Mouse (Mus musculus): ENCODE measurements around the gene Fam32a. TPM values are rescaled to one million over a fixed set of nuclear protein-coding genes. Genes with fewer than 3 reads are reported as not detected.

Fam32a gene
- total and polyA plus RNA-seq, 3 experiments = 20.7 to 49.4 (median 34.8) TPM

- ATAC-seq (ENCODE audit: extremely low read depth, insufficient number of reproducible peaks, low FRiP score, poor library complexity, severe bottlenecking) = no peak
- Histone ChIP-seq H3K36me3 (replicated peaks) (peaks cover 75% of the 10 kb centered on the region), H3K4me1 (ENCODE audit: insufficient read depth, low read depth, low read length) (peaks cover 27% of the 10 kb centered on the region), H3K27me3 (ENCODE audit: insufficient read depth, low read length) (no peaks in the 10 kb centered on the region), H3K9me3 (replicated peaks) (no peaks in the 10 kb centered on the region), H3K4me3 (ENCODE audit: low read depth, low read length) (no peak overlapping the region)
- no peak for DNase-seq (ENCODE audit: low spot score)
- TF ChIP-seq CTCF (IDR thresholded peaks at IDR 0.05; ENCODE audit: low read depth, low read length) = no peak
- no peak for TF ChIP-seq POLR2AphosphoS5 (IDR thresholded peaks at IDR 0.05; ENCODE audit: insufficient replicate concordance, low read depth, low read length)
- TF ChIP-seq GATA1 (IDR thresholded peaks at IDR 0.05; ENCODE audit: borderline replicate concordance, low read length) = no peak
- TF ChIP-seq TAL1 (conservative IDR thresholded peaks at IDR 0.05; ENCODE audit: low read depth, low read length) = no peak
- no peak for TF ChIP-seq GATA2 (IDR thresholded peaks at IDR 0.05; ENCODE audit: borderline replicate concordance, low read depth, low read length)
Measured at GRCm38 (mm10) chr8:72244610-72245009, 25.1 kb downstream of the Fam32a start.

- ATAC-seq (ENCODE audit: extremely low read depth, insufficient number of reproducible peaks, low FRiP score, poor library complexity, severe bottlenecking) (no peak), DNase-seq (ENCODE audit: low spot score) (no peak)
Measured at GRCm38 (mm10) chr8:72257171-72257901, 37.8 kb downstream of the Fam32a start.

GRCm38 (mm10) chr8:72257902-72258238, 38.3 kb downstream of the Fam32a start:
- DNase-seq (ENCODE audit: low spot score) (no peak), ATAC-seq (ENCODE audit: extremely low read depth, insufficient number of reproducible peaks, low FRiP score, poor library complexity, severe bottlenecking) (no peak)
- Histone ChIP-seq H3K9me3 (replicated peaks) (no peaks in the 10 kb centered on the region), H3K4me3 (ENCODE audit: low read depth, low read length) (no peak overlapping the region), H3K27me3 (ENCODE audit: insufficient read depth, low read length) (peaks cover 17% of the 10 kb centered on the region), H3K4me1 (ENCODE audit: insufficient read depth, low read depth, low read length) (peaks cover 8% of the 10 kb centered on the region), H3K36me3 (replicated peaks) (peaks cover 48% of the 10 kb centered on the region)
- TF ChIP-seq POLR2AphosphoS5 (IDR thresholded peaks at IDR 0.05; ENCODE audit: insufficient replicate concordance, low read depth, low read length) (no peak), TAL1 (conservative IDR thresholded peaks at IDR 0.05; ENCODE audit: low read depth, low read length) (no peak), GATA2 (IDR thresholded peaks at IDR 0.05; ENCODE audit: borderline replicate concordance, low read depth, low read length) (no peak), CTCF (IDR thresholded peaks at IDR 0.05; ENCODE audit: low read depth, low read length) (no peak), GATA1 (IDR thresholded peaks at IDR 0.05; ENCODE audit: borderline replicate concordance, low read length) (no peak)

More at GRCm38 (mm10) chr8:72257171-72257901, 37.8 kb downstream of the Fam32a start:
- Histone ChIP-seq H3K36me3 (replicated peaks) (peaks cover 53% of the 10 kb centered on the region), H3K4me3 (ENCODE audit: low read depth, low read length) (no peak overlapping the region), H3K27me3 (ENCODE audit: insufficient read depth, low read length) (peaks cover 14% of the 10 kb centered on the region), H3K4me1 (ENCODE audit: insufficient read depth, low read depth, low read length) (peaks cover 8% of the 10 kb centered on the region), H3K9me3 (replicated peaks) (no peaks in the 10 kb centered on the region)
- peak; percentile 25; the same call in 1 of the 2 replicates for TF ChIP-seq CTCF (IDR thresholded peaks at IDR 0.05; ENCODE audit: low read depth, low read length)
- no peak for TF ChIP-seq GATA1 (IDR thresholded peaks at IDR 0.05; ENCODE audit: borderline replicate concordance, low read length)

GRCm38 (mm10) chr8:72259862-72260261, 40.3 kb downstream of the Fam32a start:
- no peak overlapping the region for H3K4me3 ChIP-seq (ENCODE audit: low read depth, low read length)
- H3K36me3 ChIP-seq (replicated peaks) = peaks cover 29% of the 10 kb centered on the region
- peaks cover 25% of the 10 kb centered on the region for H3K27me3 ChIP-seq (ENCODE audit: insufficient read depth, low read length)
- no peak for TF ChIP-seq GATA2 (IDR thresholded peaks at IDR 0.05; ENCODE audit: borderline replicate concordance, low read depth, low read length)
- no peak for TF ChIP-seq CTCF (IDR thresholded peaks at IDR 0.05; ENCODE audit: low read depth, low read length)
- no peak for TF ChIP-seq TAL1 (conservative IDR thresholded peaks at IDR 0.05; ENCODE audit: low read depth, low read length)
- TF ChIP-seq POLR2AphosphoS5 (IDR thresholded peaks at IDR 0.05; ENCODE audit: insufficient replicate concordance, low read depth, low read length) = no peak
- ATAC-seq (ENCODE audit: extremely low read depth, insufficient number of reproducible peaks, low FRiP score, poor library complexity, severe bottlenecking) = no peak
- no peak for DNase-seq (ENCODE audit: low spot score)
- H3K9me3 ChIP-seq (replicated peaks) = no peaks in the 10 kb centered on the region
- peaks cover 8% of the 10 kb centered on the region for H3K4me1 ChIP-seq (ENCODE audit: insufficient read depth, low read depth, low read length)

GRCm38 (mm10) chr8:72260585-72260984, 41.1 kb downstream of the Fam32a start:
- DNase-seq (ENCODE audit: low spot score) (no peak), ATAC-seq (ENCODE audit: extremely low read depth, insufficient number of reproducible peaks, low FRiP score, poor library complexity, severe bottlenecking) (no peak)
- Histone ChIP-seq H3K27me3 (ENCODE audit: insufficient read depth, low read length) (peaks cover 29% of the 10 kb centered on the region), H3K4me3 (ENCODE audit: low read depth, low read length) (no peak overlapping the region), H3K36me3 (replicated peaks) (peaks cover 22% of the 10 kb centered on the region), H3K9me3 (replicated peaks) (no peaks in the 10 kb centered on the region), H3K4me1 (ENCODE audit: insufficient read depth, low read depth, low read length) (peaks cover 12% of the 10 kb centered on the region)
- TF ChIP-seq POLR2AphosphoS5 (IDR thresholded peaks at IDR 0.05; ENCODE audit: insufficient replicate concordance, low read depth, low read length) (no peak), TAL1 (conservative IDR thresholded peaks at IDR 0.05; ENCODE audit: low read depth, low read length) (no peak), GATA2 (IDR thresholded peaks at IDR 0.05; ENCODE audit: borderline replicate concordance, low read depth, low read length) (no peak), GATA1 (IDR thresholded peaks at IDR 0.05; ENCODE audit: borderline replicate concordance, low read length) (no peak), CTCF (IDR thresholded peaks at IDR 0.05; ENCODE audit: low read depth, low read length) (no peak)

GRCm38 (mm10) chr8:72261019-72261418, 41.5 kb downstream of the Fam32a start:
- Histone ChIP-seq H3K36me3 (replicated peaks) (peaks cover 17% of the 10 kb centered on the region), H3K4me3 (ENCODE audit: low read depth, low read length) (no peak overlapping the region), H3K9me3 (replicated peaks) (no peaks in the 10 kb centered on the region), H3K27me3 (ENCODE audit: insufficient read depth, low read length) (peaks cover 29% of the 10 kb centered on the region), H3K4me1 (ENCODE audit: insufficient read depth, low read depth, low read length) (peaks cover 15% of the 10 kb centered on the region)
- DNase-seq (ENCODE audit: low spot score) (no peak), ATAC-seq (ENCODE audit: extremely low read depth, insufficient number of reproducible peaks, low FRiP score, poor library complexity, severe bottlenecking) (peak; percentile 28; the same call in 1 of the 2 replicates)
- TF ChIP-seq TAL1 (conservative IDR thresholded peaks at IDR 0.05; ENCODE audit: low read depth, low read length) (no peak), CTCF (IDR thresholded peaks at IDR 0.05; ENCODE audit: low read depth, low read length) (peak; percentile 78), GATA1 (IDR thresholded peaks at IDR 0.05; ENCODE audit: borderline replicate concordance, low read length) (no peak)

Measured in G1E (cell line).